Mouse (Mus musculus) duodenum, adult 2 months (tissue): ENCODE measurements around the gene Arhgap10. TPM values are rescaled to one million over a fixed set of nuclear protein-coding genes. Genes with fewer than 3 reads are reported as not detected.

Source experiments
- polyA plus RNA-seq: library from polyadenylated mRNA; depleted of rRNA; stranded (reverse); fragments of >200 nt; gene quantifications from 2 replicates; pipeline ENCODE4 v1.2.3, GENCODE M21; 2012; ENCODE audit warnings: low replicate concordance; rRNA removed

Arhgap10 gene
- 3.0 and 4.4 TPM in 2 replicates for polyA plus RNA-seq

GRCm38 (mm10) chr8:77517301-77518200 lies at the start of gene Arhgap10:
Arhgap10 (minus strand) TSS chr8:77517953.

DNA sequence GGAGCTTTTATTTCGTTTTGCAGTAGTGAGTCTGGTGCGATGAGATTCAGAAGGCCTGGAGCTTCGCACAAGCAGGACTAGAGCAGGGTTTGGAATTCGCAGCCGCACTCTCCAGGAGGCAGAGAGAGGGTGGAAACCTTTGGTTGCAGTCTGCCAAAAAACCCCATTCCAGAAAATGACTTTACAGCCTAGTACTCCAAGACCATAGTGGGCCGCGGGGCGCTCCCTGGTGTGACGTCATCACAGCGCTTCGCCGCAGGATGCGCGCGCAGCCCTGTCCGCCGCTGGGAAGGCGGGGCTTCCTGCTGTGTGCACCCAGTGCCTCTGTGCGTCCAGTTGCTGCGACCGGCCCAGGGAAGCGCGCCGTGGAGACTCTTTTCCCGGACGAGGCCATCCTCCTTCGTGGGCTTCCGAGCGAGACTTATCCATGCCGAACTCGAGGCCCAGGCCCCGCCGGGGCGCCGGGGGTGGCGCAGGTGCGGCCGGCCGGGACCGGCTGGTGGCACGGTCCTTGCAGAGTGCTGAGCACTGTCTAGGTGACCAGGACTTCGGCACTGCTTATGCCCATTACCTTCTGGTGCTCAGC lies 31.5 kb upstream of the Arhgap10 start, which contains the start of gene Prmt9:
Gene Prmt9, plus strand, starts transcription at position 277 of the 586 bp plus-strand sequence.

Other genes with a start within 250 kb of the Arhgap10 start
- gene Prmt9, start 31.4 kb upstream of the Arhgap10 start, polyA plus RNA-seq, result 1.9 and 5.6 TPM in 2 replicates
- 0.24 and 1.2 TPM in 2 replicates for gene Tmem184c, start 92.7 kb upstream of the Arhgap10 start, polyA plus RNA-seq
- gene Ednra, start 206.5 kb upstream of the Arhgap10 start, polyA plus RNA-seq, result 1.1 and 3.5 TPM in 2 replicates